Mouse (Mus musculus) right cerebral cortex, postnatal 36 days (tissue): ENCODE measurements around the gene Fcrlb.

Source experiments
- DNase-seq, 2 experiments: peaks; one replicate each; pipeline ENCODE4 v3.0.0; 2022; ENCODE audit warnings: low spot score in 2 of 2, mixed read lengths in 1 of 2

Fcrlb gene

GRCm38 (mm10) chr1:170868107-170868904 is 44.4 kb downstream of the Fcrlb start:
- DNase-seq, result peak; percentile 68 to 86

GRCm38 (mm10) chr1:170867691-170868105 is 45.0 kb downstream of the Fcrlb start, which contains the start of gene Atf6:
Gene Atf6, minus strand, starts transcription at chr1:170867771.
- peak; percentile 91 to 95 for DNase-seq

- DNase-seq, result no peak
Measured at GRCm38 (mm10) chr1:170866992-170867690, 45.6 kb downstream of the Fcrlb start.

GRCm38 (mm10) chr1:170865406-170865805 is 47.3 kb downstream of the Fcrlb start:
- DNase-seq, result no peak

GRCm38 (mm10) chr1:170864754-170865153 is 48.0 kb downstream of the Fcrlb start:
- DNase-seq, result no peak

GRCm38 (mm10) chr1:170864234-170864633 is 48.5 kb downstream of the Fcrlb start:
- no peak for DNase-seq

- no peak for DNase-seq
Measured at GRCm38 (mm10) chr1:170863033-170863432, 49.7 kb downstream of the Fcrlb start.

- DNase-seq, result no peak
Measured at GRCm38 (mm10) chr1:170862435-170862717, 50.4 kb downstream of the Fcrlb start.

- DNase-seq, result no peak
Measured at GRCm38 (mm10) chr1:170861671-170862434, 50.9 kb downstream of the Fcrlb start.

- DNase-seq, result no peak
Measured at GRCm38 (mm10) chr1:170858872-170859271, 53.9 kb downstream of the Fcrlb start.

- DNase-seq, result no peak
Measured at GRCm38 (mm10) chr1:170857369-170857768, 55.4 kb downstream of the Fcrlb start.
